Mouse (Mus musculus): ENCODE results near the gene Rnf144b.

Rnf144b gene

DNA sequence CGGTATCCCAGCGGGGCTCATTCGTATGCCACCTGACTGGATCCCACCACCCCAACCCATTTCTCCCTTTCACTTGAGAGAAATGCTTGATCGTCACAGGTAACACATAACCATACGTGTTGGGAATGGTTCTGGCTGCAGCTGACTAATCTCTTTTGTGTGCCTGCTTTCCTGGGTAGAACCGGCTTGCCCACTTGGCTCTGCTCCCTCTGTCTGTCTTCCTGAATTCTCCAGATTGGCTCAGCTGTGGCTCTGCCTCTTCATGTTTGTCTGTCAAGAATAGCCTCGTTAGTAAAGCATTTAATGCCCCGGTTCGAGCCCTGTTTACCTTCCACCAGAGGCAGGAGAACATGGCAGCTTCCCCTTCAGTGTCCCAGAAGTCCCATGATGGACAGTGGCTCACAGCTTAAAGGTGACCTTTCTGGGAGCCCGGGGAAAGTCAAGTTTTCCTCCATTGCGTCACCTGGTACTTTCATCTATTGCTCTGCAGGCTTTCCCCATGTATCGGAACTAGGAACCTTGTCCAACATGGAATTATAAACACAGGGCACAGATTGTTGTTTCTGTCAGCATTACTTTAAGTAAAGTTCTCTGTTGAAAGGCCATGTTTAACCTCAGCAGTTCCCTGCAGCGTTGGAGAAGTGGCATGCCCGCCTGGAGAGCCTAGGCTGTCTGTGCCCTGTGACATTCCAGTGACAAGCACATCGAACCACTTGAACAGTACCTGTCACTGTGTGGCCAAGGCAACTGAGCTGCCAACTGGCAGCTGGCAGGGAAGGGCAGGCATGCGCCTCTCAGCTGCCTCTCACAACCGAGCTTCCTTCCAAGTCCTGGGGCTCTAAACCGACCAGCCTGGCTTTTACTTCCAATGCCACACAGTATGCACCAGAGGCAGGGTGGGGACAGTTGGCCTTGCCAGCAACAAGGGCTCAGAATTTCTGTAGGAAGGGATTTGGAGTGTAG lies 101.4 kb downstream of the Rnf144b start:
- no peak for DNase-seq (ENCODE audit: low spot score)

DNA sequence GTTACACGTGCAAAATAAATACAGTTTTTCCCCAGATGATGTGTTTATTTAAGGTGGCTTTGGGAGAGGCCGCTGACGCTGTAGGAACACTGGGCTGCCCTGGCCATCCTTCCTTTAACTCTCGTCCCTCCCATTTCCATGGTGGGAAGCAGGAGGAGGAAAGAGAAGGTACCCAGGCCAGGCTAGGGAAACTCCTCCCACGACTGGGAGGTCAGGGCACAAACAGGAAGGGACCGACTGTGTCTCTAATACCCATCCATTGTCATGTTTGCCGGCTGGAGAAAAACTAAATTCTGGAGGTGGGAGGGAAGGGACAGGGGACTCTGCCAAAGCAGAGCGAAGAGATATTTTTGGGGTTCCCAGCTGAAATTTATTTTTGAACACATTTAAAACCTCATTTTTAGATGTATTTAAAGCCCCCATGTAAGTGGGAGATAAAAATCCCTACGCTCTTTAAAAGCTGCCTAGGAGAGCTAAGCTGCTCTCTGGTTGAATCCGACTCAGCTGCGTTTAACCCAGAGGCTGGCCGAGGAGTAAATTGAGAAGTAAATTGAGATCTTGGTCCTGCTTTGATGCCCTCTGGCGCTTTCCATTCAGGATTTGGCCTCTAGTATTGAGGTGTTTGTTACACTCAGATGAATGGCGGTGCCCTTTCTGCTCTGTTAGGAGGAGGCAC lies 102.3 kb downstream of the Rnf144b start:
- no peak for DNase-seq (ENCODE audit: low spot score)

DNA sequence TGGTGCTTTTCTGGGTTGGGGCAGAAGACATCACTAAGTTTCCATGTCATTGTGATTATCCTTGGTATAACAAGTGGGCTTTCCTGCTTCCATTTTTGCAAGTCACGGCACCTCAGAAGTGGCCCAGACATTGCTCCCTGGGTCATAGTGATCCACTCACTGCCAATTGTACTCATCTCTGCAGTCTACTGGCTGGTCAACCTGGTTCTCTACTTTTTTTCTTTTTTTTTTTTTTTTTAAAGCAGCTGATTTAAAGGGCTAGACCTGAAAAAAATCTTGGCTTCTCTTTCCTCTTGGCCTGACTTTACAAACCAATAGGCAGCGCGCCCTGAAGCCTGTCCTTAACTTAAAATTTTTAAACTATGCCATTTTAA lies 102.9 kb downstream of the Rnf144b start:
- no peak for DNase-seq (ENCODE audit: low spot score)

DNA sequence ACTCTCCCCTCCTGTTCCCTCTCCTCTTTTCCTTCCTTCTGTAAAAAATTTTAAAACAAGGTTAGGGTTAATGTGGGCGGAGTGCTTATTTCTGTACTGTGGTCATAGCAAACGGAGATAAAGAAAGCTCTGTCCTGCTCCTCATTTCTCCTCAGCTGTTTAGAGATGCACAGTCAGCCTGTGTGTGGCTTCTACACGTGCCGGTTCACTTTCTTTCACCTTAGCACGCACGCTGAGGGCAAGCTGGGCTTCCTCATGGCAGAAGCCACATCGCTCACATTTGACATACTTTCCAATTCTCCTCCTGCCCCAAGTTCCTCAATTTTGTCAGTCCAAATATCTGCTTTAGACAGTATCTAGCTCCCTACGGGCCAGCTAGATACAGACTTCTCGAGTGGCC lies 103.3 kb downstream of the Rnf144b start:
- no peak for DNase-seq (ENCODE audit: low spot score)

- DNase-seq (ENCODE audit: low spot score): no peak
Measured at GRCm38 (mm10) chr13:47226521-47226920, 104.1 kb downstream of the Rnf144b start.

GRCm38 (mm10) chr13:47228201-47228600 lies 105.7 kb downstream of the Rnf144b start:
- no peak for DNase-seq (ENCODE audit: low spot score)

GRCm38 (mm10) chr13:47228626-47229190 lies 106.3 kb downstream of the Rnf144b start:
- DNase-seq (ENCODE audit: low spot score): no peak

GRCm38 (mm10) chr13:47232163-47232562 lies 109.7 kb downstream of the Rnf144b start:
- DNase-seq (ENCODE audit: low spot score): no peak

DNA sequence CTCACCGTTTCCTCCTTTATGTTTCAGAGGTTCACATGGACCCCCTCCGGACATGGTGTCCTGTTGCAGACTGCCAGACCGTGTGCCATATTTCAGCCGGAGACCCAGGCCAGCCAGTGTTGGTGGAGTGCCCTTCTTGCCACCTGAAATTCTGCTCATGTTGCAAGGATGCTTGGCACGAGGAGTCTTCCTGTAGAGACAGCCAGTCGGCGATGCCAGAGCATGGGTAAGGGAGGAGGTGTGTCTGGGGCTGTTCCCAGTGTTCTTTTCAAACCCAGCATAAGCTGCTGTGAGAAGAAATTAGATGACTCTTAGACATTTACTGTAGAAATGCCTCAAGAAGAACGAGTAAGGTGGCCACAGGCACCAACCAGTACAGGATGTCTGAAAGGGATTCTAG lies 114.9 kb downstream of the Rnf144b start:
- DNase-seq (ENCODE audit: low spot score): no peak

DNA sequence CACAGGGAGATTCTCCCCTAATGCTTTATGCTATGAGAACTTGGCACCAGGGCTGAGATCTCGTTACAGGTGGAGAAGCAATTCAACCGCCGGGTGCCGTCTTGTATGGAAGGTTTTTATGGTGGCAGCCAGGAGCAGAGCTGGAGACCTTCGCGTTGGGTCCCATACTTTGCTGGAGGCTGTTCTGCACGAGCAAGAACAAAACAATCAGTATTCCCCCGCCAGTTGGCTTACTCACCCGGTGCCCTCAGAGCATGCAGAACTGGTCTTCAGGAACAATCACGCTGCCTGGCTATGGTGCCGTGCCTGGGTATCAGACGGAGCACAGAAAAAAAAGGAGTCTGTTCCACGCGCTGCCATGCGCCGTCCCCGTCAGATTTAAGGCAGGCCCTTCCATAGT lies 115.7 kb downstream of the Rnf144b start:
- peak; percentile 17 for DNase-seq (ENCODE audit: low spot score)

DNA sequence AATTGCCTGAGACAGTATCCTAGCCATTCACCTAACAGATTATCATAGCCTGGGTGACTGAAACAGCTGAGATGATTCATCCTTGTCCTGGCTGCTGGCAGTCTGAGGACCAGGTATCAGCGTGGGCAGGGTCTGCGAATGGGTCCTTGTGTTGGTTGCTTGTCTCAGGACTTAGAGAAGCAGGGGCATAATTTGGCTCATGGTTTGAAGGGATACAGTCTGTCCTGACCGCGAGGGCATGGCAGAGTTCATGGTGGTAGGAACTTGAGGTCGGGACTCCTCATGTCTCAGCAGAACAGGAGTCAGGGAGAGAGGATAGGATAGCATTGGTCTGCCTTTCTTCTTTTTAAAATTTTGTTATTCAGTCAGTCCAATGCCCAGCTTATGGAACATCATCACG lies 121.1 kb downstream of the Rnf144b start:
- DNase-seq (ENCODE audit: low spot score): no peak

DNA sequence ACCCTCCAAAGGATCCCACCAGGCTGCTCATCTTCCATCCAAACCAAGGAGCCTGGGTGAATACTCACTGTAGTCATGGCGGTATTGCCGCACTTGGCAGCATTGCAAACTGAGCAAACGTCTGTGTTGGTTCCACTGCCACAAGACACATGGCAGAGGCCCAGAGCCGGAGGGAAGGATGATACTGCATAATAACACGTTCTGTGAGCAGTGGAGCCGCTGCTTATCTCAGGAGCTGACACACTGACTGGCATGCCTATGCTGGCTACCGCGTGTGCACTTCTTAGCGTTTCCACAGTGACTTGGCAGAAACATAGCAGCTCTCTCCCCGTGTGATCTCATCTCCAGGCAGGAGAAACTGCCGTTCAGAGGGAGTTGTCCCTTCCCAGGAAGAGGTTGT lies 122.3 kb downstream of the Rnf144b start:
- DNase-seq (ENCODE audit: low spot score): no peak

DNA sequence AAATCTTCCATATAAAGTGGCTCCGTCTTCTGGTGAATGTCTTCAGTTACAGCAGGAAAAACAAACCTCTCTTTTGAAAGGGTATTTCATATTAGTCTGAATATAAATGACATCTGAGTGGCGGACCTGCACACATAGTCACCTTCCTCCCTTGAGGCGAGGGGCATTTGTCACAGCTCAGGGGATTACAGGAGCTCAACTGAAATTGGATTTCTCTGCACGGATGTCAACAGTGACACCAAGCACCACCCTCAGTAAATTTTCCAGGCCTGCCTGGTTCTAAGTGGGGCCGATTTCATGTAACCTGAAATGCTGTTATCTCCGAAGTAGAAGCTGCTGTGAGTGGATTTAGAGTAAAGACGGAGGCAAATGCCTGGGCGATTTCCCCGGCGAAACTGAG lies 124.0 kb downstream of the Rnf144b start:
- no peak for DNase-seq (ENCODE audit: low spot score)

DNA sequence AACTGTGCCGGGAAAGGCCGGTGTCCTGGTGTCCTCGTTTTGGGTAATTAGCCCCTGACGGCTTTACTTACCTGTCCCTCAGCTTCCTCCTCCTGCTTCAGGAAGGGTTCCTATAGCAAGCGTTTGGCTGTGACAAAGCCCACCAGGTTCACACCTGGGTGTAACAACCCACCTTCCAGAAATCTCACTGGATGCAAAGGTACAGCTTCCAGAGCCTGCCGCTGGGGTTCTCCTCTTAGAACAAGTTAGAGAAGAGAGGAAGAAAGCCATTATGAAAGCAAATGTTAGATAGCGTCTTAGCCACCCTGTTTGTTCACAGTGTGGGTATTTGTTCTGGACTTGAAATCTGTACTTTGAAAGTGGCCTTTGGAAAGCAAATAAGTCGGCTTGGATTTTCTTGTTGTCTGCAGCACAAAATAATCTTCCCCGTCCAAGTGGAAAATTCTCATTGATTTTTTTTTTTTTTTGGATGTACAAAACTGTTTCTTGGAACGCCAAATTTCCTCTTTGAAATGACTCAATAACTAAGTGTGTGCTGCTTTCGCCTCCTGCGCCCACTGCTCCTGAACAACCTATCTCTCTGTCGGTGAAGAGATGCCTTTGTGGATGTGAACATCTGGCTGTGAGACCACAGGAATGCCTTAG lies 124.8 kb downstream of the Rnf144b start:
- no peak for DNase-seq (ENCODE audit: low spot score)

GRCm38 (mm10) chr13:47248289-47249010 lies 126.0 kb downstream of the Rnf144b start:
- DNase-seq (ENCODE audit: low spot score): no peak

- no peak for DNase-seq (ENCODE audit: low spot score)
Measured at GRCm38 (mm10) chr13:47250615-47251014, 128.2 kb downstream of the Rnf144b start.

DNA sequence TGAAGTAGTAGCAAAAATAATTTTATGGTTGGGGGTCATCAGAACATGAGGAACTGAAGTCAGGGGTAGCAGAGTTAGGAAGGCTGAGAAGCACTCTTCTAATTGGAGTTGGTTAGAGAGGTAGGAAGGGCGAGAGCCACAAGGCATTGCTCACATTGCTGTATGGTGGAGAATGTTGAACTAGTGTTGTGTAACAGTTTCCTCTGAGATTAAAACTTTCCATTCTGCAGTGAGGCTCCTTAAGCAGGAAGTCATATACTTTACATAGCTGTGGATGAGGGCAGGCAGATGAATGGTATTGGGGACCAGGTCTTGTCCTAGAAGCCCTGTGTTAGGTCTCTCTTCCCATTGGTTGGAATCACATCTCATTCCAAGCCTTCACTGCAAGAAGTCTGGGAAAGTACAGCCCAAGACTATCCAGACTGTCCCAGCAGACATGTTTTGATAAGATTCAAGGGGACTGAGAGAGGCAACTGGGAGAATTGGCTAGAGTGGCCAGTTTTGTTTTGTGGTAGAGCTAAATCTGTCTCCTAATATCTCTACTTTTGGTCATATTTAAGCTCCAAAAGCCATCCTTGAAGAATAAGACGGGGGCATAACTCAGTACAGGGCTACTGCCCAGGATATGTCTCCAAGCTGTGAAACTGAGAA lies 128.8 kb downstream of the Rnf144b start:
- no peak for DNase-seq (ENCODE audit: low spot score)

GRCm38 (mm10) chr13:47253711-47254110 lies 131.3 kb downstream of the Rnf144b start:
- no peak for DNase-seq (ENCODE audit: low spot score)

- DNase-seq (ENCODE audit: low spot score): no peak
Measured at GRCm38 (mm10) chr13:47259297-47259696, 136.8 kb downstream of the Rnf144b start.

- DNase-seq (ENCODE audit: low spot score): no peak
Measured at GRCm38 (mm10) chr13:47261961-47262360, 139.5 kb downstream of the Rnf144b start.

- no peak for DNase-seq (ENCODE audit: low spot score)
Measured at GRCm38 (mm10) chr13:47264382-47264781, 141.9 kb downstream of the Rnf144b start.

Measured in ovary, adult 18-20 months (tissue).